ENCODE assay signal across 8 mouse cellular contexts in the genomic region with DNA sequence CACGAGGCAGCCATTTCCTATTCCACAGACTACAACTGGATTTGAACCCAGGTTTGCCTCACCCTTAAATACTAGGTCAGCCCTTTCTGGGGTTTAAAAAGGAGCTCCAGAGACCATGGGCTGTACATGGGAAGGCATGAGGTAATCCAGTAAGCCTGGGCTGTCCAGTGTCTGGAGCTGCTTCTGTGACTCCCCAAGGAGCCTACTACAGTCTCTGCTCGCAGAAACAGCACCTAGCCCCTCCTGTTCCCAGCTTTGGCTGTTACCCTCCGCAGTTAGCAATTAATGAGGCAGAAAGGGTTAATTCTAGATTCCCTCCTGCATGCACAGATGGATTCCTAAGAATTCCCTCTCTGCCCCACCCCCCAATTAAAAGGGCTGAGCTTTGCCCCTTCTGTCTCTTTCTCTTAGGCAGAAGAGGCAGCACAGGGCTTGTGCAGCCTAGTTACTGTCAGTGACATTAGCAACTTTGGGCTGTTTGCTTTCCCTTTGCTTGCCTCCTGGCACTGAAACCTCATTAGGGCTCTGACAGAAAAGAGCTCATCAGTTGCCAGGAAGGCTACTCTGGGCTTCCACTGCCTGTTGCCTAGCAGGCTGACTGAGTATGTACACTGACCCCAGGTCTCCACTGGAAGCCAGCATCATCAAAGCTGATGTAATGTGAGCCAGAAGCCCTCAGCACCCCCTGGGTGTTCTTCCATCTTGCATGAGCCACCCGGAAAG. TPM values are rescaled to one million over a fixed set of nuclear protein-coding genes. Genes with fewer than 3 reads are reported as not detected.
DNase-seq lines count a peak whose midpoint lies in the region; ATAC-seq lines count a peak whose summit lies in the region.
"Had no signal": no experiment of that assay in that cellular context is flagged by ENCODE, and none has a peak within 500 bp of the region (broad histone marks: within the 10 kb centered on the region; RNA-seq: fewer than 3 reads in every experiment).

A gene (plus strand): TSS at position 424 of the 723 bp plus-strand sequence.

- ATAC-seq in erythroblast, adult 5-6 weeks (replicated peaks; ENCODE audit: low FRiP score, poor library complexity, severe bottlenecking) = no peak

- 34% methylated on average over 4 of the region's 4 CpGs for WGBS in hindbrain, embryonic 10.5 days

- DNase-seq in brain, adult 2 months (ENCODE audit: low read depth, low spot score) = peak; percentile 28
- peak; percentile 12 for DNase-seq in cerebellum, adult 9-10 months
- peak; percentile 63 for DNase-seq in hindbrain, embryonic 10.5 days (ENCODE audit: low spot score)
- DNase-seq in mesoderm, embryonic 11.5 days (ENCODE audit: low read depth, low spot score) = peak; percentile 58
- DNase-seq in gastrocnemius, adult 18-20 months (ENCODE audit: low spot score) = no peak
- no peak for DNase-seq in heart, postnatal 36 days

- intact Hi-C loops in heart, postnatal 36 days (cut with DNase I) = no loop called here

- no peaks in the 10 kb centered on the region for H3K27me3 ChIP-seq in hindbrain, embryonic 10.5 days (ENCODE audit: insufficient read depth, poor library complexity, severe bottlenecking)
- H3K27me3 ChIP-seq: heart, embryonic 15.5 days had no signal

- H3K4me1 ChIP-seq in hindbrain, embryonic 10.5 days (replicated peaks) = peaks cover 50% of the 10 kb centered on the region
- H3K4me1 ChIP-seq: heart, embryonic 15.5 days had no signal

- no peaks in the 10 kb centered on the region for H3K9me3 ChIP-seq in hindbrain, embryonic 10.5 days
- H3K9me3 ChIP-seq: heart, embryonic 15.5 days had no signal

- H3K27ac ChIP-seq in hindbrain, embryonic 10.5 days = peak within 1 kb of the TSS; percentile 75
- H3K27ac ChIP-seq: heart, embryonic 15.5 days had no signal

- no peaks in the 10 kb centered on the region for H3K36me3 ChIP-seq in hindbrain, embryonic 10.5 days
- H3K36me3 ChIP-seq: heart, embryonic 15.5 days had no signal

- H3K4me3 ChIP-seq in hindbrain, embryonic 10.5 days = no peak within 1 kb of the TSS
- H3K4me3 ChIP-seq: heart, embryonic 15.5 days had no signal

RNA-seq across cellular contexts. Expression of the gene that starts here (rescaled TPM):
- polyA plus RNA-seq in hindbrain, embryonic 10.5 days (2016; fragmentation: Nextera tagmentation; extraction: Ambion mirVana) = 0.12 and 0.15 TPM in 2 replicates
- total RNA-seq in gastrocnemius, adult 18-20 months (2021) = under 1 TPM in 1 of 2 experiments, not detected in 1; 0.21 TPM
- total RNA-seq in erythroblast, adult 5-6 weeks (2015; ENCODE audit: low replicate concordance) = not detected in 2 replicates
- total RNA-seq in erythroblast, adult 5-6 weeks (2017; ENCODE audit: low replicate concordance) = not detected in 2 replicates
- total RNA-seq in heart, postnatal 36 days (2021) = under 1 TPM; 0.11 to 0.19 TPM
- polyA plus RNA-seq: heart, embryonic 15.5 days had no signal

Comparison
In these comparisons a context has a peak if more than half of its experiments do, and no peak if none do; other contexts are left out.
1. Peak in DNase-seq and H3K27ac ChIP-seq in hindbrain, embryonic 10.5 days; RNA of the gene not detected or under 1 TPM.
2. DNase-seq: peak in brain, adult 2 months (single experiment), cerebellum, adult 9-10 months (single experiment) and mesoderm, embryonic 11.5 days (single experiment); none in gastrocnemius, adult 18-20 months (single experiment) and heart, postnatal 36 days (0 of 2).